Mouse (Mus musculus): ENCODE measurements at regions not wholly inside any gene's neighbourhood (a gene's known extent, or its start where the extent isn't known, plus 50 kb on each side); places are given as distances from the start of the nearest gene placed in this dataset.

DNA sequence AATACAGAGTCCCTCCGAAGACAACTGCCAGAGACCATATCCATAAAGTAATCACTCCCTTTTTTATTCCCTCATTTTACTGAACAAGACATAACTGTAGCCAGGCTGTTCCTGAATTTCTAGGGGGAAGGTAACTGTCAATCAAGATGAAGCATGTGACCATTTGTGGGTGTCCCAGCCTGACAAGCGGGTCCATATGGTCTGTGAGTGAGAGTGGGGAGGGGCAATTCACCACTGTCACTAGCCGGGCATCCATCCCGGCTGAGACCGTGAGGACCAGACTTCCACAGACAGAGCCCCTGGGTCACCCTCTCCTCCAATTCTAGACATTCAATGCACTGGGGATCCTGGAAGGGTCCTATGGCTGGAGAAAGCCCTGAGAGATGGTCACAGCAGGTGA is 54.6 kb downstream of the Gm11733 start:
- no peak for DNase-seq

DNA sequence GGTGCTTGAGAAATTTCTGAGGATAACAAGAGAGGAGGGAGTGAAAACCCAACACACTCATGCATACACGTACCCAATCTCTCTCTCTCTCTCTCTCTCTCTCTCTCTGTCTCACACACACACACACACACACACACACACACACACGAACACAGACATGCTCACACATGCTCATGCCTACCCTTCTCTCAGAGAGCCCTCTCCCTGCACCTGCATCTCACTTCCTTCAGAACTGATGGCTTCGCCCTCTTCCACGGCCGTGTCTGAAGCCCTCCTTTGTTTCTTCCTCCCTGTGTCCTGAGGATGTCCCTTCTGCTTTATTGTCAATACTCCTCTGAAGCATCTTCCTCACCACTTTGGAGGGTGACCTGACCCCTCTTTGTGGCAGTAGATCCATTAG is 56.4 kb downstream of the Gm11733 start:
- no peak for DNase-seq

DNA sequence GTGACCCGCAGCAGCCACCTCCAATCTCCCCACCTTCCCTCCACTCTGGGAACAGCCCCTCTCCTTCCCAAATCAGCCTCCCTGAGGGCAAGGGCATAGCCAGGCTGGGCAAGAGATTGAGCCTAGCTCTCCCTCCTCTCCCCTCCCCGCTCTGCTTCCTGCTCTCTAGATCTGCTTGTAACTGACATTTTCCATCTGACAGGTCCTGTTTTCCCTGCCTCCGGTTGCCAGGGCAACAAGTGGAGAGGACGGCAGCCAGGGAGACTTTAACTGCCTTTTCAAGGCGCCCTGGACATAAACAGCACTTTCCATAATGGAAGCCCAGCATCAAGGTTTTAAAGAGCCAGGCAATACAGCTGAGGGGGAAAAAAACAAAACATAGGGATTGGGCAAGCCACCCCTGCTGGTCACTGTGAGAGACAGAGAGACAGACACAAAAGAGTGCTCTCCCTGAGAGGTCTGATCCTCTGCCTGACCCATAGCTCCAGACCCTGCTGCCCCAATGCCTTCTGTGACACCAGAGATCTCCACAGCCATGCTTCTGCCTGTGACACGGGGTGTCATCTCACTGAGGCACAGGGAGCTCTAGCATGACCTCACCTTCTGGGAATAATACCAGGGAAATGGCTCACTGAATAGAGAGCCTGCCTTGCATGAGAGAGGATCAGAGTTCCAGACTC is 57.2 kb downstream of the Gm11733 start:
- DNase-seq, result peak; percentile 52

DNA sequence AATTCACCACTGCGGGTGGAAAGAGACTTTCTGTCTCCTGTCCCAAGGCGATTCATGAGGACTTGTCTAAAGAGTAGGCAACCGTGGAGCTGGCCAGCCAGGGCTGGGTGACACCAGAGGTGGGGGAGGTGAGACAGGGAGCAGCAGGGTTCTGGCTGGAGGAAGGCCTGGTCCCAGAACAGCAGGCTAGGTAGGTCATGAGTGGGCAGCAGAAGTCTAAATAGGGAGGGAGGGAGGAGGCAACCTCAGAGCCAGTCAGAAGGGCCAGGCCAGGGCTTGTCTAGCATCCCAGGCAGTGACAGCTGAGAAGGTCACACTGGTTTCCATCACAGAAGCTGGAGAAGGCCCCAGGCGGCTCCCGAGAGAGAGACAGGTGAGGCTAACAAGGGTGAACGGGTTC is 59.0 kb downstream of the Gm11733 start:
- DNase-seq, result no peak

DNA sequence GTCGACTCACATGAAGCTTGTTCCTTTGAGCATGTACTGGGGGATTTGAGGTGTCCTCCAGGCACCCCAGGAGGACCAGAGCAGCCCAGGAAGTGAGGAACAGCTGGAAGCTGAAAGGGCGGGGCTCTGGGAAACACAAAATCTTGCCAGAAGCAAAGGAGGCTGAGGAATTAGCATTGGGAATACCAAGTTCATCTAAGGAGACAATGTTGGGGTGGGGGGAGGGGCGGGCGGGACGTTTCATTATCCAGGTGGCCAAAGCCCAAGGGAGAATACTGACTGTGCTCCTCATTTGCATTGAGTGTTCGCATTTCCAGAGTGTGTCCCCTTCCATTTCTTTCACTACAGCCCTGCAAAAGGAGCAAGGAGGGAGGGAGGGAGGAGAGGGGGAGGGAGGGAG is 60.3 kb downstream of the Gm11733 start:
- no peak for DNase-seq

DNA sequence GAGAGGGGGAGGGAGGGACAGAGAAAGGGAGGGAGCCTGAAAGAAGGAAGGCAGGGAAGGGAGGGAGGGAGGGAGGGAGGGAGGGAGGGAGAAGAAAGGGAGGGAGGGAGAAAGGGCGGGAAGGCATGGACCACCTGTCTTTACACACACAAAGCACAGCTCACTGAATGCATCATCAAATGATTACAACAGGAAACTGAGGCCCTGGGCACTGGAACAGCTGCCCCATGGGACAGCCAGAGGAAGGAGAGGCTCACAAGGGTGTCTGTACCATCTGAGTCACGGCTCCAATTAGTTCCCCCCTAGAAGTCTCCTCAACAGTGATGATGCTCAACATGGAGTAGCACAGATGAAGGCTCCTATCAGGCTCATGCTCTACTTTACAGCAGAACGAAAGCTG is 60.8 kb downstream of the Gm11733 start:
- no peak for DNase-seq

DNA sequence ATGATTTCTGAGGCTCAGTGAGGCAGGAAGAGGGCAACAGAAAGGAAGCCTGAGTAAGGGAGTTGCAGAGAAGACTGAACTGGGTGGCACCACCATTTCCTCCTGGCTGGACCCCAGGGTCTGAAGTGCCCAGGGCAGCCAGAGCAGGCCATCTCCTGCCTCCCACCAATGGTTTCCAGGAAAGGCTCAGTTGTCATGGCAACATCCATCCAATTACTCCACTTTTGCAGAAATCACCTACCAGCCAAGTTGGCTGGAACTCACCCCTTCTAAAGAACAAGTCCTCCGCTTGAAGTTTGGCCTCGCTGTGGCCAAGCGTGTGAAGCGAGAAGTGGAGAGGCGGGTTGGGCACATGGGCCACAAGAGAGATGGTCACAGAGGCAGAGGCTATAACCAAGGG is 67.8 kb downstream of the Gm11733 start:
- DNase-seq, result no peak

DNA sequence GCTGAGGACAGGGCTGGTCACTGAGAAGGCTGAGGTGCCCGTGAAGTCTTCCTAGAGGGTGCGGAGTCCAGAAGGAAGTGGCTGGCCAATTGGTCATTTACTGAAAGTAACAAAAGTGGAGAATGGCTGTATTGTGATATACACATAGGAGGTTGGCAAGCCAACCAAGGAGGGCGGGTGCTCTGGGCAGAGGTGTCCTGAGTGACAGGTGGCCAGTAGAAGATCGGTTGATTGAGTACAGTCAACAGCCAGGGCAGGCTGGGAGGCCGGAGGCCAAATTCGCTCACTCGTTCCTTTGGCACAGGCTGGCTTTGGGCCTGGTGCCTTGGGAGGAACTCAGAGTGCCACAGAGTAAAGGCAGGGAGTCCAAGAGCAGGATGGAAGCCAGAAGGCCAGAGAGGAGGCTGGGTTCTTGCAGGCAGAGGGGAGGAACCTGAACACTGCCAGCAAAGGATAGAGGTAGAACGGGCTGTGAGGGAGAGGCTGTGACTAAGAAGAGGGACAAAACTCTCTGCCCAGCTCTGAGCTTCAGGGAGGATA is 68.3 kb downstream of the Gm11733 start:
- DNase-seq, result no peak

DNA sequence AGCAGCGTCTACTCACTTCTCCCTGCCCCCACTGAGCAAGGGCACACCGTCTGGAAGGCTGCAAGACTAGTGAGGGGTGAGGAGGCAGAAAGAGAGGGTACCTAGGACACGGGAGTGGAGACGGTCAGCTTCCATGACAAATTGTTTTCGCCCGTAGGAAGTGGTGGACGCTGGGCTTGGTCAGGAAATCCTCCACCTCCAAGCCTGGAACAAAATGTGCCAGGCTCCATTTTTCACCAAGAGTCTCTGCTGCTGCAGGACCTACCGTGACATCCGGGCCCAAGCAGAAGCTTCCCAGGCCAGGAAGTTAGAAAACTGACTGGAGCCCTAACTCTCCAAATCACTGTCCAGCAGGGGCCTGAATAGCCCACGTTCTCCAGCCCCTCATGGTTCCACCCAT is 69.9 kb downstream of the Gm11733 start:
- DNase-seq, result no peak

DNA sequence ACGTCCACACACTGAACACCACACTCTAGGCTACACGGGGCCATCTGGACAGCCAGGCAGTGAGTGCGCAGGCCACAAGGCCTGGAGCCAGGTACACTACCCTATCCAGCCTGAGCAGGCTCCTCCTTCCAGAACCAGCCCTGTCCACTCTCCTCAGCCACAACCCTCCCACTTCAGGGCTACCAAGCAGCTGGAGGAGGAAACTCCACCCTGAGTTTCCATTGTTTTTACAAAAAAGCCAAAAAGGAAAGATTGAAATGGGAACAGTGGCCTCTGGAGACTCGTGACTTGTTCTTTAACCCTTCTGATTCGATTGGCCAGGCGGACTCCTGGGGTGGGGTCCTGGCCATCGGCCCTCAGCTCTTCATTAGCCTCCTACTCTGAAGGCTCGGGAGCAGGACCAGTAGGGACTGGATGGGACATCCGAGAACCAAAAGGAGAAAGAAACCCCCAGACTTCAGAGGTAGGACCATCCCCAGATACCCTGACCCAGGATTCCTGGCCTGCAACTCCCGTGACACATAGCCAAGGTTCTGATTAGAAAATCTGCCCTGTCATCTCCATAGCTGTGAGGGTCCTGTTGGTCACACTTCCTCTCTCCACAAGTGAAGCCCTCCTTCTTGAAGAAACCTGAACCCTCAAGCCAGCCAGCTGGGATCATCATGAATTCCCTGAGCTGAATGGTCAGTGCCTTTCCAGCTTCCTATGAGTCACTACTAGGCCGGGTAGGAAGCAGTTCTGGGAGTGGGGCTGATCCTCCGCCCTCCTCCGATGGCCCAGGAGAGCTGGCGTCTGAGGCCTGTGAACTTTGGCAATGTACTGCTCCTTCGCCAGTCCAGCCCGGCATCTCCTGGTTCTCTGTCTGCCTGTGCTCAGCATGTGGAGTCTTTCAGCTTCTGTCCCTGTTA is 73.6 kb downstream of the Gm11733 start:
- DNase-seq, result peak; percentile 66

DNA sequence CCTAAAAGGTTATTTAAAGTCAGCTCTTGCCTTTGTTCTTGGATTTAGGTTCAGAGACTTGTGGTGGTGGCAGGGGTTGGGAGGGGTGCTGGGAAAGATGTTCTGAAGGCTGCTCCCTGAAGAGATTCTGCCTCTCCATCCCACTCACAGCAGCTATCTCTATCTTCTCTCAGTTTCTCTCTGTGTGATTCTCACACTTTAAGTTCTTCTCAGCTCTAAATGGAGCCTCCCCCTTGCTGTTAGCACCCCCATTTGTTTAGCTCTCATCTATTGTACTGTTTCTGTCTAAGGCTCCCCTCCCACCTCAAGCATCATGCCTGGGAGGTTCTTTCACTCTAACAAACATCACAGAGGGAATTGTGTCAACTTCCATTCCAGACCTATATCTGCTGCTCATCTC is 75.7 kb downstream of the Gm11733 start:
- no peak for DNase-seq

DNA sequence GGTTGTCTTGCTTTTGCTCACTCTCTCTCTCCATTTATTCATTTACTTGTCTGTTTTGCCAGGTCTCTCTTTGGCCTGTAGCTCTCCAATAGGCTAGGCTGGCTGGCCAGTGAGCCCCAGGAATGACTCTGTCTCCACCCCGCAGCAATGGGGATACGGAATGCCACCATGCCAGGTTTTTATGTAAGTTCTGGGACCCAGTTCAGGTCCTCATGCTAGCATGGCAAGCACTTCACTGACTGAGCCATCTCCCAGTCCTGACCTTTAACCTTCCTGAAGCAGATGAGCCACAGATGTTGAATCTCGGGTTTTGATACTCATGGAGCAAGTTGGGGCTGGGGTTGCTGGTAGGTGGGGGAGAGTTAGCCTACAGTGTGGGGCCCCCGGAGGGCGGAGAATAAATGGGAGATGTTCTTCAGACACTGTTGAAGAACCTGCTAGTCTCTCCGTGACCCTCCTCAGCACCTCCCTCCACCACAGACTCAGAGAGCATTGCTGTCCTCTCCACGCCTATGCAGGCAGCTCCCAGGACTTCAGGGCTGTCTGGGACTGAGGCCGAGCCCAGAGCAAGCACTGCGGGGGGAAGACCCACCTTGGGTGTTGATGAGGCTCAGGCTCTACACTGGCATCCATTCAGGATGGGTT is 83.9 kb downstream of the Gm11733 start:
- no peak for DNase-seq

DNA sequence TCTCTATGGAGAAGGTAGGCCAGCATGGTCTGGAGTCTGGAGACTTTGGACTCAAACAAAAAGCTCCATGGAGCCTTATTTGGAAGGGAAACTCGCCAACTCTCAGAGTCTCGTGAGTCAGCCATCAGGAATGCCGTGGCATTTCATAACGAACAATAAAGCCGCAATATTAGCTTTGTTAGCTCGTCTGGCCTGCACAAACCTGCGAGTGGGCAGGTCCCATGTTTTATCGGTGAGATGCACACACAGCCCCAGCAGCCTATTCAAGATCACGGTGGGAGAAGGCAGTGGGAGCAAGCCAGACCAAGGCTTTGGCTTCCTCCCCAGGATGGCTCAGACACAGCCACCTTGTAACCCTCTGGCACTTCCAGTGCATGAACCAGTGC is 84.4 kb downstream of the Gm11733 start:
- peak; percentile 43 for DNase-seq

DNA sequence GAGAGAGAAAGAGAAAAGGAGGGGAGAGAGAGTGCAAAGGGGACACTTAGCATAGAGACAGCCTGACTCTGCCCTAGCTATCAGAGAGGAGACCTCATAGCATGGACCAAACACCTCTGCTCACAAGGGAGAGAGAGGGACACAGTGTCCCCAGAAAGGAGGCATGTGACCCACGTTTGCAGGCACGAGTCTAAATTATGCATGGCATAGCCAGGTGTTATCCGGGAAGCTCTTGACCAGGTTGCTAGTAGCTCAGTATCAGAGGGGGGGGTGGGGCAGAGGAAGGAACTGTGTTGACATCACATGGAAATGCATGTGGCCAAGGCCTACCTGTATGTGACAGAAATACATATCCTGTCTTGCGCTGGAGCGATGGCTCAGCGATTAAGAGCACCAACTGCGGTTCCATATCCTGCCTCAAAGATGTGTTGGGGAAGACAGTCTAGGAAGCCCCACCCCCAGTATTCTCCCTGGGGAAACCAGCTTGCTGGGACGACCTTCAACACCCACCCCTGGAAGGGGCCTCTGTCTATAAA is 84.5 kb upstream of the Tnrc6c start:
- no peak for DNase-seq

DNA sequence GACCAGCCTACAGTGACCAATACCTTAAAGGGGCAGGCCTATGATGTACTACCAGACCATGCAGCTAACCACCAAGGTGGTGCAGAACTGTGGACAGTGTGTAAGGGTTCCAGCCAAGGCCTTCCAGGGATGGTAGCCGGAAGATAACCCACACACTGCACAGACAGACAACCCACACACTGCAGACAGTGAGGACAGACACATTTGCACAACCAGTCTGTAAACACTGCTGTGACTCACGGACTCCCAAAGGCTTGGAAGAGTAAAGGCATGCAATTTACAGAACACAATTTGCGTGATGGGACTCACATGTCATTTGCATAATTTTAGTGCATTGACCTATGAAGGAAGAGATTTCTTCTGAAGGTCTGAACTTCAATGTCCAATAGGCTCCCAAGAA is 82.2 kb upstream of the Tnrc6c start:
- no peak for DNase-seq

DNA sequence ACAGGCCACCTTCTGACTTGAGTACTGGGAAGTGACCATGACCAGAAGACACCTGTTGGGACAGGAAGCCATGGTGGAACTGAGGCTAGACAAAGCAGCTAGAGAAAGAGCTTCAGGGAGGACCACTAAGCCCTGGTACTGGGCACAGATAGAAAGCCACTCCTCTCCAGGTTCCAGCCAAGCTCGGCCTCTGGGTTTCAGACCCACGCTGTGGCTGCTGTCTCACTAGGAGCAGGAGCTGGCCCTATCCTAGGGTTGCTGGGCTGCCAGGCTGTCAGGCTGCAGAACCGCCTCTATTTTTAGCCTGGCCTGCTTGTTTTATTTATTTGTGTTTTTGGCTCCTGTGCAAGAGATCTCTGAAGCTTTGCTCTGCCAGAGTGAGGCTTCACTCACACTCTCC is 79.4 kb upstream of the Tnrc6c start:
- peak; percentile 66 for DNase-seq

DNA sequence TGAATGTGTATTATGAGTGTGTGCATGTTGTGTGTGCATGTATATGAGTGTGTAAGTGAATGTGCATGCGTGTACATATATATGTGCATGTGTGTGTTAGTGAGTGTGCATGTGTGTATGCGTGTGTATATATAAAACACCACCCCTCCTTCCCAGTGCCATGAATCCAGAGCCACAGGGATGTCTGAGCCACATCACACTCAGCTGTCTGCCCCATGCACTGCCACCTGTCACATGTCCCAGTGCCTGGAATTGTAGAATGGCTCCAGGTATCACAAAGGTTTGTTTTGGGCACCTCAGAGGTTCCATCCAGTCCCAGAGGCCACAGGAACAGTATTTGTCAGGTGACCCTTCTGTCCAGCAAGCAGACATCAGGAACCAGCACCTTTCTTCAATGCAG is 75.0 kb upstream of the Tnrc6c start:
- no peak for DNase-seq

DNA sequence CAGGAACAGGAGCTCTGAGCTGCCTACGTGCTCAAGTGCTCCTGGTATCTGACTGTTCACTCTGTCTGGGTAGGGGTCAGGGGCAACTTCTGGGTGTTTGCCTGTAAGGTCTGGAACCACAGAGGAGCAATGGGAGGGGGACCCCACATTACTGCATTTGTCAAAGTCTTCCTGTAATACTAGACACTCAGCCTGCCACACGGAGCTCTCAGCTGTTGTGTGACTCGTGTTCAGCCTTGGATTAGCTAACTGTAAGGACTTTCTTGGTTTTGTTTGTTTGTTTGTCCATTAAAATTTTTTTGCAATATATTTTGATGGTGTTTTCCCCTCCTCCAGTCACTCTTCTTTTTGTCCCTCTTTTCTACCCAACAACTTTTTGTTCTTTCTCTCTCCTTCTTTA is 74.4 kb upstream of the Tnrc6c start:
- DNase-seq, result no peak

DNA sequence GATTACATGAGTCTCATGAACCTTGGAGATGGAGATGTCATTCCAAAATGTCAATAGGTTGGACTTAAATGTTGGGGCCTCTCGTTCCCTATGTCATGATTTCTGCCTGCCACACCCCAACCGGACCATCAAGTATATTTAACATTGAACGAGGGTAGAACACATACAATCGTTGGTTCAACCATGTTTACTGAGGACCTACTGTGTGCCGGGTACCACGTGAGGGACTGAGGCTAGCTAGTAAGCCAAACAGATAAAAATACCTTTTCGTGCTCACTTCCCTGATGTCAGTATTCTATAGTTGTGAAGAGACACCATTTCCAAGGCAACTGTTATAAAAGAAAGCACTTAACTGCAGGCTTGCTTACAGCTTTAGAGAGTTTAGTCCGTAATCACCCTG is 70.6 kb upstream of the Tnrc6c start:
- no peak for DNase-seq

DNA sequence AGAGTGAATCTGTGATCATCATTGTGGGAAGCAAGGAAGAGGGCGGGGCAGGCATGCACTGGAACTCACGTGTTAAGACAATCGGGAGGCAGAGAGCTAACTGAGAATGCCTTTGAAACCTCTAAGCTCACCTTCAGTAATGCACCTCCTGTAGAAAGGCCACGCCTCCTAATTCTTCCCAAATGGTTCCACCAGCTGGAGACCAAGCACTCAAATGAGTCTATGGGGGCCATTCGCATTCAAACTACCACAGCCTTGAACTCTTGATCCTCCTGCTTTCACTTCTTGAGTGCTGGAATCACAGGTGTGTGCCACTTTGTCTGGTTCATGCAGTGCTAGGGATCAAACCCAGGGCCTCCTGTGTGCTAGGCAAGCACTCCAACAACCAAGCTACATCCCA is 68.5 kb upstream of the Tnrc6c start:
- no peak for DNase-seq

DNA sequence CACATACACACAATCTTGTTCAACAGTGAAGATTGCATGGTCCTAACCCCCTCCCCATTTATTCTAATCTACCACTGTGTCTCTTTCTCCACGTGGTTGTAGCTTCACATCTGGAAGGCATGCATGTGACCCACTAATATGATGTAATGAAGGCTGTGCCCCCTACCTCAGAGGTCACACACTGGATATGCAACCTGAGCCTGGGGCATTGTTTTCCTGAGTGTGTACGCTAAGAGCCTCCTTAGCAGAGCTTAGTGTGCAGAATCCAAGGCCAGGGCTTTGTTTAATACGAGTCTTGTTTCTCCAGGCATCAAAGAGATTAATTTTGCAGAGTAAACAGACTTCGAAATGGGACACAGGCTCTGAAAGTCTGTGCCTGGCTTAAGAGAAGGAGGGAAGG is 68.0 kb upstream of the Tnrc6c start:
- DNase-seq, result no peak

DNA sequence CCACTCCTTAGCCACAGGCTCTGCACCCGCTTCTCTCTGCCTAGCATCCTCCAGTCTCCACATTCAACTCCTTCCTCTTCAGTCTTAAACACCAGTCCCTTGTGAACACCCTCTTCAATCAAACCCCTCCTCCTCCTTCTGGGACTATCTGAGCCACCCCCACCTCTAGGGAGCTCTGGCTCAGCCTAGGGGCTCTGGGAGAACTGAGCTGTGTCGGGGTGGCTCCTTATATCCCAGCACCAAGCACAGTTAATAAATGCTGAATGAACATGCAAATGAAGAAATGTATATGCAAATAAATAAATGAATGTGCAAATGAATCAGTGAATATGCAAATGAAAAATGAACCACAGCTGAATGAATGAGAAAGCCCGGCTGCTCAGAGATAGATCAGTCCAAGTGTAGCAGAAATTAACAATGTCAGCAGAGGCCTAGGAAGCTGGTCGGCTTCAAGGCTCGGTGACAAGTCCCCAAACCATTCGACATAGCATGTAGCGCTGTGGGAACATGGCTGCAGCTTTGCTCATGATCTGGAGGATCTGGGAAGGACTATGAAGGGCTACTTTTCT is 67.1 kb upstream of the Tnrc6c start:
- DNase-seq, result no peak

DNA sequence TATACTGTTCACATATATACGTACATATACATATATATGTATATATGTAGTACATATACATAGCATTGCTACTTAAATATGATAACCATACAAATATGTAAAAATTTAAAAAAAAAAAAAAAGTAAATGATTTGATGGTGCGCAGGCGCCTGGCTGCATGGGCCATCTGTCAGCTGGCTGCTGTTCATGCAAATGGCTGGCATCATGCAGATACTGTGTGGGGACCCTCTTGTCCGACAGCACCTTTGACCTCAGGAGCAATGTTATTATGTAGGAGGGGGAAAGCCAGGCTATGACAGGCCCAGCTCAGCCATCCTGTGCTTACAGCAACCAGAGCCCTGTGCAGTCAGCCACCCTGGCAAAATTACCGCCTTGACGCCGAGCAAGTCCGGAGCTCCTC is 65.1 kb upstream of the Tnrc6c start:
- DNase-seq, result no peak
